Mouse (Mus musculus) intestine, embryonic 15.5 days (tissue): Measurements from ENCODE around the gene Inca1. TPM values are rescaled to one million over a fixed set of nuclear protein-coding genes. Genes with fewer than 3 reads are reported as not detected.

Experiments
- ATAC-seq: fragments of 200-750 bp; cut with Nextera tagmentation; 2 replicates; pipeline ENCODE4 v1.8.0; 2017; ENCODE audit warnings: moderate TSS enrichment, moderate library complexity
- H3K27ac ChIP-seq: fragments of 300-500 bp; sonication (generic); 2 replicates; pipeline ENCODE4 v1.5.1; 2015; ENCODE audit warnings: mild to moderate bottlenecking, inconsistent platforms
- H3K27me3 ChIP-seq: fragments of 300-500 bp; sonication (generic); replicated peaks from 2 replicates; pipeline ENCODE4 v1.6.1; 2015; ENCODE audit warnings: inconsistent platforms
- H3K36me3 ChIP-seq: fragments of 300-500 bp; sonication (generic); 2 replicates; pipeline ENCODE4 v1.6.1; 2015; ENCODE audit warnings: inconsistent platforms
- H3K4me1 ChIP-seq: fragments of 300-500 bp; sonication (generic); replicated peaks from 2 replicates; pipeline ENCODE4 v1.6.1; 2015; ENCODE audit warnings: inconsistent platforms
- H3K4me2 ChIP-seq: fragments of 300-500 bp; sonication (generic); replicated peaks from 2 replicates; pipeline ENCODE4 v1.6.1; 2015; ENCODE audit warnings: mild to moderate bottlenecking, inconsistent platforms
- H3K4me3 ChIP-seq: fragments of 300-500 bp; sonication (generic); replicated peaks from 2 replicates; pipeline ENCODE4 v1.5.1; 2015; ENCODE audit warnings: inconsistent platforms
- H3K9ac ChIP-seq: fragments of 300-500 bp; sonication (generic); 2 replicates; pipeline ENCODE4 v1.6.1; 2015; ENCODE audit warnings: inconsistent platforms
- H3K9me3 ChIP-seq: fragments of 300-500 bp; sonication (generic); 2 replicates; pipeline ENCODE4 v1.6.1; 2016; ENCODE audit warnings: inconsistent platforms
- WGBS: fragments of 180-500 bp; shearing (Covaris S2); methylation state at CpG from one replicate; pipeline ENCODE4 v1.1.7; 2015; 5-methylcytosine and 5-hydroxymethylcytosine counted together
- polyA plus RNA-seq: library from polyadenylated mRNA; unstranded; fragments of >200 nt; fragmentation: Nextera tagmentation; extraction: Ambion mirVana; gene quantifications from 2 replicates; pipeline ENCODE4 v1.2.1, GENCODE M21; 2015

Gene Inca1
- polyA plus RNA-seq, 1 experiment from 2014 or later = 1.4 TPM

GRCm38 (mm10) chr11:70700613-70701012 lies 658 bp upstream of the Inca1 start:
- Histone ChIP-seq H3K9me3 (no peaks in the 10 kb centered on the region), H3K4me3 (peak overlapping the region; percentile 83), H3K4me2 (peak overlapping the region; percentile 88), H3K27me3 (no peaks in the 10 kb centered on the region), H3K27ac (peak overlapping the region; percentile 98), H3K36me3 (peaks cover 16% of the 10 kb centered on the region), H3K9ac (peak overlapping the region; percentile 92), H3K4me1 (peaks cover 18% of the 10 kb centered on the region)
- peak; percentile 67 for ATAC-seq
- WGBS = under 1% methylated on average over 34 of the region's 34 CpGs

- no peak for ATAC-seq
- H3K9me3 ChIP-seq = no peaks in the 10 kb centered on the region
- WGBS = 84% methylated on average over 2 of the region's 2 CpGs
- peaks cover 18% of the 10 kb centered on the region for H3K4me1 ChIP-seq
- no peak overlapping the region for H3K27ac ChIP-seq
- no peak overlapping the region for H3K9ac ChIP-seq
- H3K36me3 ChIP-seq = 0 out of 2 replicates have a peak, but pooled peaks cover 3% of the 10 kb centered on the region
- H3K4me3 ChIP-seq = no peak overlapping the region
- H3K4me2 ChIP-seq = no peak overlapping the region
- H3K27me3 ChIP-seq = no peaks in the 10 kb centered on the region
Observed at GRCm38 (mm10) chr11:70699051-70699450, 904 bp downstream of the Inca1 start.

- H3K4me2 ChIP-seq = no peak overlapping the region
- H3K4me1 ChIP-seq = peaks cover 14% of the 10 kb centered on the region
- no peak overlapping the region for H3K27ac ChIP-seq
- H3K4me3 ChIP-seq = no peak overlapping the region
- 77% methylated on average over 3 of the region's 3 CpGs for WGBS
- ATAC-seq = no peak
- H3K9ac ChIP-seq = no peak overlapping the region
- H3K9me3 ChIP-seq = no peaks in the 10 kb centered on the region
- no peaks in the 10 kb centered on the region for H3K36me3 ChIP-seq
- H3K27me3 ChIP-seq = no peaks in the 10 kb centered on the region
Observed at GRCm38 (mm10) chr11:70697376-70697775, 2.6 kb downstream of the Inca1 start.

GRCm38 (mm10) chr11:70693504-70693903 lies 6.5 kb downstream of the Inca1 start:
- H3K27me3 ChIP-seq = no peaks in the 10 kb centered on the region

GRCm38 (mm10) chr11:70689578-70689977 lies 10.4 kb downstream of the Inca1 start:
- Histone ChIP-seq H3K9me3 (no peaks in the 10 kb centered on the region), H3K27me3 (no peaks in the 10 kb centered on the region), H3K4me3 (no peak overlapping the region), H3K4me1 (peaks cover 21% of the 10 kb centered on the region), H3K9ac (no peak overlapping the region), H3K27ac (no peak overlapping the region), H3K4me2 (no peak overlapping the region), H3K36me3 (0 out of 2 replicates have a peak, but pooled peaks cover 8% of the 10 kb centered on the region)
- 41% methylated on average over 4 of the region's 4 CpGs for WGBS
- ATAC-seq = no peak

More at GRCm38 (mm10) chr11:70693504-70693903, 6.5 kb downstream of the Inca1 start:
- WGBS = 70% methylated on average over 3 of the region's 3 CpGs
- no peak overlapping the region for H3K4me2 ChIP-seq
- no peak for ATAC-seq
- H3K4me1 ChIP-seq = peaks cover 13% of the 10 kb centered on the region
- no peak overlapping the region for H3K9ac ChIP-seq
- H3K9me3 ChIP-seq = no peaks in the 10 kb centered on the region
- H3K4me3 ChIP-seq = no peak overlapping the region
- H3K27ac ChIP-seq = no peak overlapping the region
- no peaks in the 10 kb centered on the region for H3K36me3 ChIP-seq

- 18% methylated on average over 8 of the region's 8 CpGs for WGBS
- no peaks in the 10 kb centered on the region for H3K27me3 ChIP-seq
- peak overlapping the region; percentile 78 for H3K9ac ChIP-seq
- no peaks in the 10 kb centered on the region for H3K9me3 ChIP-seq
- H3K27ac ChIP-seq = peak overlapping the region; percentile 92
- ATAC-seq = no peak
- peaks cover 24% of the 10 kb centered on the region for H3K4me1 ChIP-seq
- peaks cover 18% of the 10 kb centered on the region; the same call in 1 of the 2 replicates for H3K36me3 ChIP-seq
- H3K4me2 ChIP-seq = peak overlapping the region; percentile 85
- H3K4me3 ChIP-seq = peak overlapping the region; percentile 77
Observed at GRCm38 (mm10) chr11:70688372-70688771, 11.6 kb downstream of the Inca1 start.

- Histone ChIP-seq H3K27ac (peak within 1 kb of the TSS; percentile 92), H3K36me3 (peaks cover 20% of the 10 kb centered on the region; the same call in 1 of the 2 replicates), H3K9me3 (no peaks in the 10 kb centered on the region), H3K27me3 (no peaks in the 10 kb centered on the region), H3K9ac (peak within 1 kb of the TSS; percentile 78), H3K4me2 (peak within 1 kb of the TSS; percentile 85), H3K4me3 (peak within 1 kb of the TSS; percentile 77), H3K4me1 (peaks cover 24% of the 10 kb centered on the region)
- peak; percentile 73 for ATAC-seq
- WGBS = under 1% methylated on average over 55 of the region's 55 CpGs
Observed at GRCm38 (mm10) chr11:70687601-70688199, 12.3 kb downstream of the Inca1 start, which contains the start of gene Camta2. TSS of gene Camta2 (minus strand) at chr11:70688105.

GRCm38 (mm10) chr11:70686901-70687566 lies 12.9 kb downstream of the Inca1 start:
- peak overlapping the region; percentile 78 for H3K9ac ChIP-seq
- H3K4me2 ChIP-seq = peak overlapping the region; percentile 85
- H3K4me1 ChIP-seq = peaks cover 27% of the 10 kb centered on the region
- under 1% methylated on average over 16 of the region's 16 CpGs for WGBS
- peak overlapping the region; percentile 92 for H3K27ac ChIP-seq
- H3K36me3 ChIP-seq = peaks cover 23% of the 10 kb centered on the region; the same call in 1 of the 2 replicates
- peak; percentile 72 for ATAC-seq
- no peaks in the 10 kb centered on the region for H3K9me3 ChIP-seq
- H3K27me3 ChIP-seq = no peaks in the 10 kb centered on the region
- peak overlapping the region; percentile 77 for H3K4me3 ChIP-seq

- H3K4me1 ChIP-seq = peaks cover 18% of the 10 kb centered on the region
- no peak for ATAC-seq
- 88% methylated on average over 5 of the region's 5 CpGs for WGBS
- H3K27me3 ChIP-seq = no peaks in the 10 kb centered on the region
- no peak overlapping the region for H3K4me2 ChIP-seq
- no peak overlapping the region for H3K27ac ChIP-seq
- no peak overlapping the region for H3K9ac ChIP-seq
- H3K36me3 ChIP-seq = peaks cover 31% of the 10 kb centered on the region; the same call in 1 of the 2 replicates
- no peak overlapping the region for H3K4me3 ChIP-seq
- H3K9me3 ChIP-seq = no peaks in the 10 kb centered on the region
Observed at GRCm38 (mm10) chr11:70683640-70684039, 16.3 kb downstream of the Inca1 start.

GRCm38 (mm10) chr11:70681897-70682581 lies 17.9 kb downstream of the Inca1 start:
- no peak overlapping the region for H3K4me3 ChIP-seq
- H3K27me3 ChIP-seq = no peaks in the 10 kb centered on the region
- H3K9me3 ChIP-seq = no peaks in the 10 kb centered on the region
- no peak overlapping the region for H3K27ac ChIP-seq
- ATAC-seq = peak; percentile 35; the same call in 1 of the 2 replicates
- H3K4me1 ChIP-seq = peaks cover 14% of the 10 kb centered on the region
- H3K4me2 ChIP-seq = no peak overlapping the region
- 26% methylated on average over 11 of the region's 11 CpGs for WGBS
- peaks cover 31% of the 10 kb centered on the region; the same call in 1 of the 2 replicates for H3K36me3 ChIP-seq
- no peak overlapping the region for H3K9ac ChIP-seq

- peaks cover 31% of the 10 kb centered on the region; the same call in 1 of the 2 replicates for H3K36me3 ChIP-seq
- no peak for ATAC-seq
Observed at GRCm38 (mm10) chr11:70681170-70681569, 18.8 kb downstream of the Inca1 start.

GRCm38 (mm10) chr11:70679894-70680293 lies 20.1 kb downstream of the Inca1 start:
- Histone ChIP-seq H3K27ac (no peak overlapping the region), H3K4me1 (peaks cover 9% of the 10 kb centered on the region), H3K4me2 (no peak overlapping the region), H3K9ac (no peak overlapping the region), H3K9me3 (no peaks in the 10 kb centered on the region), H3K4me3 (no peak overlapping the region), H3K27me3 (no peaks in the 10 kb centered on the region), H3K36me3 (peaks cover 24% of the 10 kb centered on the region; the same call in 1 of the 2 replicates)
- ATAC-seq = no peak
- WGBS = 87% methylated on average over 8 of the region's 8 CpGs

More at GRCm38 (mm10) chr11:70681170-70681569, 18.8 kb downstream of the Inca1 start:
- WGBS = 58% methylated on average over 12 of the region's 12 CpGs
- Histone ChIP-seq H3K4me3 (no peak overlapping the region), H3K4me2 (no peak overlapping the region), H3K27me3 (no peaks in the 10 kb centered on the region), H3K9me3 (no peaks in the 10 kb centered on the region), H3K4me1 (peaks cover 9% of the 10 kb centered on the region), H3K27ac (no peak overlapping the region), H3K9ac (no peak overlapping the region)
